Mouse (Mus musculus) left cerebral cortex, adult 2 months (tissue): ENCODE results near the gene Srsf9. TPM values are rescaled to one million over a fixed set of nuclear protein-coding genes. Genes with fewer than 3 reads are reported as not detected.

Experiments used
- DNase-seq, 2 experiments: peaks; one replicate each; pipeline ENCODE4 v3.0.0; 2021 to 2022; ENCODE audit warnings: low spot score in 2 of 2, mixed read lengths in 1 of 2; ENCODE audit errors: extremely low spot score in 1 of 2
- H3K27ac ChIP-seq: fragments of 200-600 bp; 2 replicates; pipeline ENCODE4 v1.8.1; 2022
- H3K4me3 ChIP-seq: fragments of 200-600 bp; 2 replicates; pipeline ENCODE4 v1.8.1; 2022
- CTCF ChIP-seq: fragments of 200-600 bp; IDR thresholded peaks from 2 replicates; pipeline ENCODE4 v1.8.1; 2022; ENCODE audit warnings: antibody characterized with exemption, mild to moderate bottlenecking, moderate library complexity
- intact Hi-C: fragments of 180-260 bp; cut with DNase I; formaldehyde crosslinking; loops from one replicate; pipeline ENCODE4 v1.15.1; 2025
- total RNA-seq, 2 experiments: library from RNA; stranded (reverse); gene quantifications; 2 replicates each; pipeline ENCODE4 v1.2.3; 2021

The Srsf9 gene
- total RNA-seq, 2 experiments from 2014 or later = 68.0 to 74.5 TPM

DNA sequence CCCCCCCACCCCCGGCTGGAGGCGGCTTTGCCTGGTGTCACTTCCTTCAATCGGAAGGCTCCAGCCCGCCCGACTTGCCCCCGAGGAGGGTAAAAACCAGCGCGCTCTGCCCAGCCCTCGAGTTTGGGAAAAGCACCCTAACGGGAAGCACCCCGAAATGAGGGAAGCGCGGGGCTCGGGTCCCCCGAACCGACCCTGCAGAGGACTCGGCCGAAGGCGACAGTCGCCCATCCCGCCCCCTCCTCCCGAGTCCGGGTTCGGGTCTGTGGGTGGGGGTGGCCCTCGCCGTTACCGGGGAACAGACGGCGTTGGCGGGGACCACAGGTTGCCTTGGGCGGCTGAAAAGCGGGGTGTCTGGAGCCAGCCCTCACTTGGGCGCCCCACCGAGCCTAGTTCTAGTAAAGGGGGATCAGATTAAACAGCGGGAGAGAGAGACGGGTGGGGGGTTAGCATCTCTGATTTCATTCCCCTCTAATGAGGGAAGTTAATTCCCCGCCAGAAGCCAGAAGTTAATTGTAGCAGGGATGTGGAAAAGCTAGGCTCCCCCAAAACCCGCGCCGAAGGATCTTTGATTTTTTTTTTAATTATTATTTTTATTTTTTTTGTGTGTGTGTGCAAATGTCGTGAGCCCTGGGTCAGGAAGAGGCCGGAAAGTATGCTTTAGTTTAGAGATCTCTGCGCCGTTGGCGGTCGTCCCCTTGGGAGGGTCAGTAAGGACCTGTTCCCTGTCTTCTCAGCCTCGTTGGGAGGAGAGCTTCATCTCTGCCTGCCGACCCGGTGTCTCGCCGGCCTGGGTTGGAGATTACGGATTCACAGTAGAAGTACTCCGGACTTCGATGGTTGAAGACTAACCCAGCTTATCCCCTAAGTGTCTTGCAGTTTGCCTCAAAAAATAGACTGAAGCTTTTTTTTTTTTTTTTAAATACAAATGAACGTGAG, 902 bp downstream of the Srsf9 start:
- intact Hi-C loops = loop anchor here (1.0 to 2.0 kb wide), 2 partner anchors 28 to 49 kb away; partner anchors contain the start of genes Coq5 and Dynll1
- no peak for TF ChIP-seq CTCF
- DNase-seq = peak in 1 of 2 experiments; percentile 49
- Histone ChIP-seq H3K27ac (peak overlapping the region; percentile 90), H3K4me3 (peak overlapping the region; percentile 64)

- intact Hi-C loops = no loop called here
- no peak overlapping the region for H3K4me3 ChIP-seq
- DNase-seq = no peak
- TF ChIP-seq CTCF = no peak
- H3K27ac ChIP-seq = no peak overlapping the region
These were observed 4.0 kb downstream of the Srsf9 start for GRCm38 (mm10) chr5:115330955-115331354.

GRCm38 (mm10) chr5:115333626-115334025, 6.6 kb downstream of the Srsf9 start:
- DNase-seq = no peak
- Histone ChIP-seq H3K4me3 (no peak overlapping the region), H3K27ac (no peak overlapping the region)
- TF ChIP-seq CTCF = no peak
- intact Hi-C loops = no loop called here

DNA sequence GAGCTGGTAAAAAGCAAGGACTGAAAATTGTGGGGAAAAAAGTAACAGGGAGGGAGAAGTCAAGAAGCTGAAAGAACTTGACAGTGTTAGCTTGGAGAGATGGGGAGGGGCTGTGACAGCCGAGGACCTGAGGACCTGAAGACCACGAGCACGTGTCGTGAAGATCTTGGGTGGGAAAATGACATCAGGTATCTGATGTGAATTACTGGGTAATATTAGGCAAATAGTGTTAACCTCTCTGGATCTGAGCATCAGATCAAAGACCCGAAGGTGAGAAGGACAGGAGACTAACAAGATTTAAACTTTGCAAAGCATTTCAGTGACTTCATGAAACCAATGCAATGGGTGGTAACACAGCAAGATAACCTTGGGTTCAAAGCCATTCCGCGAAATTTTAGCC, 13.0 kb downstream of the Srsf9 start:
- no peak for TF ChIP-seq CTCF
- H3K4me3 ChIP-seq = peak overlapping the region; percentile 92
- DNase-seq = no peak
- intact Hi-C loops = loop anchor here (2.0 kb wide), 1 partner anchor 39 kb away; the partner anchor contains the start of gene Dynll1
- H3K27ac ChIP-seq = no peak overlapping the region

- peak within 1 kb of the TSS; percentile 96 for H3K27ac ChIP-seq
- no peak for TF ChIP-seq CTCF
- DNase-seq = peak; percentile 89 to 92
- H3K4me3 ChIP-seq = peak within 1 kb of the TSS; percentile 92
- intact Hi-C loops = loop anchor here (2.0 kb wide), 1 partner anchor 40 kb away; the partner anchor contains the start of gene Dynll1
These were observed 13.8 kb downstream of the Srsf9 start, which contains the start of the genes Gatc and Triap1 for GRCm38 (mm10) chr5:115340577-115341313. Gene Gatc (minus strand): TSS chr5:115341178. Gene Triap1 (plus strand): TSS chr5:115341225.

DNA sequence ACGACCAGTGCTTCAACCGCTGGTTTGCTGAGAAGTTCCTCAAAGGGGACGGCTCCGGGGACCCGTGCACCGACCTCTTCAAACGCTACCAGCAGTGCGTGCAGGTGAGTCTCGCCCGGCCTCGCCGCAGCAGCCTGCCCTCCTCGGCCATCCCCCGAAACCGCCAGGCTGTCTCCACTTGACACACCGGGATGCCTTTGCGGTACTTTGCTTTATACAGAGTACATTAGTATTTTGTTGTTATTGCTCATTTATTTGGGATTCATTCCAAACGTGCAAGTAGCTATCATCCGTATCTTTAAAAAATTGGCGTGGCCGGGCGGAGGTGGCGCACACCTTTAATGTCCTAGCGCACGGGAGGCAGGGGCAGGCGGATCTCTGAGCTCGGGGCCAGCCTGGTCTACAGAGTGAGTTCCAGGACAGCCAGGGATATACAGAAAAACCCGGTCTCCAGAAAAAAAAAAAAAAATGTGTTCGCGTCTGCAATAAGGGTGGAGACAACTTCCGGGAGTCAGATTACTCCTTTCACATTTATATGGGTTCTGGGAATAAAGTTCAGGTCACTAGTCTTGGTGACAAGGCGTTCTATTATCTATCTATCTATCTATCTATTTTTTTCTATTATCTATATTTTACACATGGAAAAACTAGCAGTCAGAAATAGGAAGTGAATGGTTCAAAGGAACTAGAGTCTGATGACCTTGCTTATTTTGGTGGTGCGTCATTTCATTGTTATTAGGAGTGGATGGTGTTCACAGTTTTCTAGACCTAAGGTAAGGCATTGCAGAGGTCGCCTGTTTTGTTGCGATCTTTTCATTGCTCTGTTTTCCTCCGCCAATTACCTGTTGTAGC, 14.6 kb downstream of the Srsf9 start:
- peak overlapping the region; percentile 92 for H3K4me3 ChIP-seq
- intact Hi-C loops = loop anchor here (2.0 kb wide), 1 partner anchor 41 kb away; the partner anchor contains the start of gene Dynll1
- peak overlapping the region; percentile 96 for H3K27ac ChIP-seq
- DNase-seq = no peak
- no peak for TF ChIP-seq CTCF

GRCm38 (mm10) chr5:115347564-115347963, 20.6 kb downstream of the Srsf9 start:
- TF ChIP-seq CTCF = peak; percentile 95
- Histone ChIP-seq H3K4me3 (peak overlapping the region; percentile 89), H3K27ac (no peak overlapping the region)
- intact Hi-C loops = no loop called here
- DNase-seq = peak; percentile 73 to 78

DNA sequence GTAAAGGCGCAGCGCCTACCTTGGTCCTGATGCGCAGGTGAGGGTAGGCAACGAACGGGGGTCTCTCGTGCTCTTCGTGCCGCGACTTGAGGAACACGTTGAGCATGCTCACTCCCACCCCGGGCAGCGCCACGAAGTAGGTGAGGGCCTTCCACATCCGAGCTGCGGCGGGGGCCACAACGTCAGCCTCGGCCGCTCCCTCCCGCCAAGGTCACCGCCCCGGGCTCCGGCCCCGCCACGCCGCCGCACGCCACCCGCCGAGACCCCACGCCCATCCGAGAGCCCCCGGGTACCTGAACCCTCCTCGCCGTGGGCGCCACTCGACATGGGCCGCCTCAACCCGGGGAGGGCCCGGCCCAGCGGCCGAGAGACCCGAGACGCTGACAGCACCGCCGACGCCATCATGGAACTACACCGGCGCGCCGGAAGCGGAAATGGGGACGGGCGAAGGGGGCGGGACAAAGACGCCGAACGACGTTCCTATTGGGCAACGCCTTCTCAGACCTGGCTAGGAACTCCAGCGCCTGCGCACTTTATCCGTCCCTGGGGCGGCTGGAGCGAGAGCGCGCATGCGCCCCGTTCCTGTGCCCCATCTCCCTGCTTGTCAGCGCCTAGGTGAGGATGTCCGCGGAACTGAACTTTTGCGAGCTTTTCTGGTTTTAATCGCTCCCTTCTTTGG, 21.7 kb downstream of the Srsf9 start, which contains the start of gene Cox6a1:
TSS of gene Cox6a1 (minus strand) at position 436 of the 679 bp plus-strand sequence.
- peak; percentile 98 to 99 for DNase-seq
- TF ChIP-seq CTCF = peak; percentile 23
- H3K4me3 ChIP-seq = peak within 1 kb of the TSS; percentile 89
- peak within 1 kb of the TSS; percentile 91 for H3K27ac ChIP-seq
- intact Hi-C loops = loop anchor here (2.0 kb wide), 1 partner anchor 48 kb away; the partner anchor contains the start of gene Dynll1

- Histone ChIP-seq H3K27ac (peak overlapping the region; percentile 91), H3K4me3 (peak overlapping the region; percentile 89)
- intact Hi-C loops = loop anchor here (2.0 kb wide), 1 partner anchor 48 kb away; the partner anchor contains the start of gene Dynll1
- TF ChIP-seq CTCF = no peak; the same call in 1 of the 2 replicates
- DNase-seq = no peak
These were observed 22.2 kb downstream of the Srsf9 start for GRCm38 (mm10) chr5:115349225-115349555.

DNA sequence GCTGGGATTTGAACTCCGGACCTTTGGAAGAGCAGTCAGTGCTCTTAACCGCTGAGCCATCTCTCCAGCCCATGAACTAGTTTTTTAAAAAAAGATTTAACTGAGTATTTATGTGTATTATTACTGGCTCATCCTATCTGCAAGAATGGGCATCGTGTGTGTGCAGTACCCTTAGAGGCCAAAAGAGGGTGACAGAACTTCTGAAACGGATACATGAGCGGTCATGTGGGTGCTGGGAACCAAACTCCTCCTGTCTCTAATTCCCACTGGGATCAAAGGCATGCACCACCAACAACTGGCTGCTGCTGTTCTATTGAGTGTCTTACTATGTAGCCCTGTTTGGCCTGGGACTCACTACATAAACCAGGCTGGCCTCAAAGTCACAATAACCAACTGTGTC, 24.4 kb downstream of the Srsf9 start:
- TF ChIP-seq CTCF = peak; percentile 2
- DNase-seq = no peak
- H3K27ac ChIP-seq = no peak overlapping the region
- intact Hi-C loops = no loop called here
- H3K4me3 ChIP-seq = no peak overlapping the region

- Histone ChIP-seq H3K27ac (no peak overlapping the region), H3K4me3 (no peak overlapping the region)
- DNase-seq = no peak
- TF ChIP-seq CTCF = no peak
- intact Hi-C loops = no loop called here
These were observed 28.1 kb downstream of the Srsf9 start for GRCm38 (mm10) chr5:115355070-115355469.
